Mouse (Mus musculus) Patski (cell line): ENCODE data around the gene Ulk3. TPM values are rescaled to one million over a fixed set of nuclear protein-coding genes. Genes with fewer than 3 reads are reported as not detected.

ENCODE experiments used
- ATAC-seq: fragments of 100-300 bp; one replicate; pipeline ENCODE4 v1.8.0; 2021
- CTCF ChIA-PET: fragments of 350-600 bp; sonication (Branson Sonifier 250); formaldehyde crosslinking; loops from one replicate; lab custom pipeline; 2022; ENCODE audit warnings: inconsistent platforms; lab: Charles Lee
- POLR2A ChIA-PET: fragments of 350-600 bp; sonication (Branson Sonifier 250); formaldehyde crosslinking; loops from one replicate; lab custom pipeline; 2022; ENCODE audit warnings: antibody characterized with exemption, inconsistent platforms; lab: Charles Lee
- DNase-seq: peaks from one replicate; pipeline ENCODE4 v3.0.0-alpha.2; 2011; ENCODE audit warnings: low read depth, low spot score
- H3K27me3 ChIP-seq: fragments of 371-371 bp; one replicate; pipeline ENCODE4 v1.5.1; 2021
- CTCF ChIP-seq: fragments of 100-300 bp; IDR thresholded peaks from one replicate; pipeline ENCODE4 v1.5.1; 2021
- in situ Hi-C: fragments of 300-500 bp; cut with MboI; formaldehyde crosslinking; loops from 3 replicates; pipeline ENCODE4 v1.11.1; 2018; ENCODE audit warnings: low pct_unique_long_range_greater_than_20kb, mixed read lengths
- polyA plus RNA-seq: library from polyadenylated mRNA; unstranded; gene quantifications from one replicate; pipeline ENCODE4 v1.2.3, GENCODE M21; 2021

Ulk3 gene
- polyA plus RNA-seq, 1 experiment from 2014 or later, result 30.7 TPM

DNA sequence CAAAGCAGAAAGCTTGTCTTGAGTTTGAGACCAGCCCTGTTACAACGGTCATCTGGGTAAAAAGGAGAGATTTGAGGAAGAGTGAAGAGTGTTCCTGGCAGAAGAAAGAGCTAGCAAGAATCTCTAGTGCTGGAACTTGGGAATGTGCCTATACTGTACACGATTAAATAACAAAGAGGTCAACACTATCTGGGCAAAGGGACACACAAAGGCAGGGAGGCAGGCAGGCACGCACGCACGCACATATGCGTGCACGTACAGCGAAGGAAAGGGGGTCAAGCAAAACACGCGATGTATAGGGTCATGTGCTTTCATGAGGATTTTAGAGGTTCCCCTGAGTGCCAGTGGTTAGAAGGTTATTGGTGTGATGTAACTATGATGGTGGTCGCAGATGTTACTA, 36.1 kb upstream of the Ulk3 start:
- in situ Hi-C loops, result no loop called here
- no peaks in the 10 kb centered on the region for H3K27me3 ChIP-seq
- ChIA-PET CTCF (interaction anchor here (0.9 kb wide), 1 partner anchor 10 kb away, joined by 3 read pairs; no protein-coding TSS in a partner anchor), POLR2A (interaction anchor here (1.1 kb wide), 1 partner anchor 14 kb away, joined by 3 read pairs; no protein-coding TSS in a partner anchor)
- ATAC-seq (no peak), DNase-seq (no peak)
- TF ChIP-seq CTCF, result no peak

DNA sequence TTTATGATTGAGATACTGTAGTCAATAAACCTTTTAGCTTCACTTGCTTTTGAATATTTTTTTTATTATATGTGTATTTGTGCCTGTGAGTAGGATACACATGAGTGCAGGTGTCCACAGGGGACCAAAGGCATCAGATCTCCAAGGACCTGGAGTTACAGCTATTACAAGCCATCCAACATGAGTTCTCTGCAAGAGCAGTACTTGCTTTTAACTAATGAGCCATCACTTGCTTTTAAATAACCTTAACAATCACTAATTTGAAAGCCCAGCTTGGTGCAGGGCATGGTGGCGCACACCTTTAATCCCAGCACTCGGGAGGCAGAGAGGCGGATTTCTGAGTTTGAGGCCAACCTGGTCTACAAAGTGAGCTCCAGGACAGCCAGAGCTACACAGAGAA, 34.5 kb upstream of the Ulk3 start:
- CTCF ChIA-PET, result interaction anchor here (1.2 kb wide), 1 partner anchor 14 kb away, joined by 3 read pairs; no protein-coding TSS in a partner anchor
- POLR2A ChIA-PET, result no interaction called here
- no peak for TF ChIP-seq CTCF
- DNase-seq, result no peak
- in situ Hi-C loops, result no loop called here
- H3K27me3 ChIP-seq, result peaks cover 4% of the 10 kb centered on the region
- no peak for ATAC-seq

DNA sequence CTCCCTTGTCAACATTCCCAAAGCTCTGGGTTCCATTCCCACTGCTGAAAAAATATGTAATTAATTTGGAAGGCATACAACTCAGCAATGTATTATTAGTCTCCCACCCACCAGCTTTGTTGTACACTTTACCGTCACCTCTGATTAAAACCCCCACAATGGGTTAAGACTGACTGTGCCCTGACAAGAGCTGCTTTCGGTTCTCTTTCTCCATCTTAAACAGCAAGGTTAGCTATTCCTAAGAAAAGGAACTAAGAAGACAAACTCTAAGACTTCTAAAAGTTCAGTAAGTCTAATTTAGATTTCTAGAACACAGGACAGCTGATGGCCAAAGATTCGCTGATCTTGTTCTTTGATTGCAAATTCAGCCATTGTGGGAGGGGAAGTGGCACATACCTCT, 32.0 kb upstream of the Ulk3 start:
- ChIA-PET CTCF (interaction anchor here (0.7 to 1.7 kb wide), 3 partner anchors 11 to 98 kb away, joined by 3 to 4 read pairs (median 3); no protein-coding TSS in a partner anchor), POLR2A (no interaction called here)
- H3K27me3 ChIP-seq, result peaks cover 4% of the 10 kb centered on the region
- DNase-seq (no peak), ATAC-seq (no peak)
- in situ Hi-C loops, result no loop called here
- TF ChIP-seq CTCF, result no peak

DNA sequence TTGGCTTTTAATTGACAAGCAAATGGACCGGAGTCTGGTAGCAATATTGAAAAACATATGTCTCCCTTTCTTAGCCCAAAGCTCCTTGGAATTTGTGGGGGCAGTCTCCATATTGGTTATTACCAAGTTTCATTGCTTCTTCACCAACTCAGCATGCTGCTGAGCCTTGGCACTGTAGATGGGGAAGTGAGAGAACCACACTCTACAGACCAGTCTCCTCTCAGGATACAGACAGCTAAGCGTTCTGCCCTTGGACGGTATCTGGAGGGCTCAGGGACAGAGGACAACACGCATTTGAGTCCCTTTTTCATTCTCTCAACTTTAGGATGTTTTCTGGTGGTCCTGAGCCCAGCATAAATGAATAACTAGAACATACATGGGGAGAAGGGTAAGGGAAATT, 30.6 kb upstream of the Ulk3 start:
- no peak for ATAC-seq
- POLR2A ChIA-PET, result no interaction called here
- peaks cover 4% of the 10 kb centered on the region for H3K27me3 ChIP-seq
- no peak for TF ChIP-seq CTCF
- in situ Hi-C loops, result no loop called here
- DNase-seq, result no peak
- CTCF ChIA-PET, result interaction anchor here (1.4 kb wide), 1 partner anchor 17 kb away, joined by 4 read pairs; no protein-coding TSS in a partner anchor

DNA sequence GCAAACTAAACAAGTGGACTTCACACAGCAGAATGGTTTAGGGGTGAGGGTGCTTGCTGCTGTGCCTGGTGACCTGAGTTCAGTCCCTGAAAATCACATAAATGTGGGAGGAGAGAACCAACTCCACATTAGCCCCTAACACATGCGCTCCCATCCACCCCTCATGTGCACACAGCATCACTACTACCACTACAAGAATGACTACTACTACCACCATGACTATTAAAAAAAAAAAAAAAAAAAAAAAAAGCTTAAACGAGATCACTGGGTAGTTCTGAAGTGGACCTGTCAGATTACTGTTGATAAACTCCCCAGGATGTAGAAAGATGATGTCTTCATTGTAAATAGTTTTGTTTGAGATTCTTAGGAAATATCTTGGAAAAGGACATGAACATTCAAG, 29.7 kb upstream of the Ulk3 start:
- DNase-seq, result no peak
- CTCF ChIA-PET, result no interaction called here
- TF ChIP-seq CTCF, result no peak
- in situ Hi-C loops, result no loop called here
- POLR2A ChIA-PET, result no interaction called here
- ATAC-seq, result no peak
- peaks cover 4% of the 10 kb centered on the region for H3K27me3 ChIP-seq

DNA sequence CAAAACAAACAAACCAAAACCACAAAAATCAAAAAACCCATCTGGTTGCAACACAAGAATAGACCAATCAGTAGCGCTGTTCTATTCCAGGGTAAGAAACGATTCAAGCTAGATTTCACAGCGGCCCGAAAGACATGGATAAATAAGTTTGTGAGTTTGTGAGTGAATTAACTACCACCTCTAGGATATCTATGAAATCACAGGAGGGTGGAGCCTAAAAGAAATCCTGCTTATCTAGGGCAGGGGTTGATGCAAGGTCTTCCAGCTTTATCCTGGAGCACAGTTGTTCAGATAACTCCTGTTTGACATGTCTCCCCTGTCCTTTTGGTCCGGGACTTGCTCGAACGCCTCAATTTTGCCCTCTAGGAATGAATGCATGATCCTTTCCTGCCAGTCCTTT, 29.0 kb upstream of the Ulk3 start:
- ChIA-PET POLR2A (interaction anchor here (0.9 kb wide), 1 partner anchor 71 kb away, joined by 3 read pairs; no protein-coding TSS in a partner anchor), CTCF (interaction anchor here (1.0 kb wide), 1 partner anchor 100 kb away, joined by 3 read pairs; no protein-coding TSS in a partner anchor)
- TF ChIP-seq CTCF, result no peak
- in situ Hi-C loops, result no loop called here
- peaks cover 4% of the 10 kb centered on the region for H3K27me3 ChIP-seq
- DNase-seq (no peak), ATAC-seq (no peak)

DNA sequence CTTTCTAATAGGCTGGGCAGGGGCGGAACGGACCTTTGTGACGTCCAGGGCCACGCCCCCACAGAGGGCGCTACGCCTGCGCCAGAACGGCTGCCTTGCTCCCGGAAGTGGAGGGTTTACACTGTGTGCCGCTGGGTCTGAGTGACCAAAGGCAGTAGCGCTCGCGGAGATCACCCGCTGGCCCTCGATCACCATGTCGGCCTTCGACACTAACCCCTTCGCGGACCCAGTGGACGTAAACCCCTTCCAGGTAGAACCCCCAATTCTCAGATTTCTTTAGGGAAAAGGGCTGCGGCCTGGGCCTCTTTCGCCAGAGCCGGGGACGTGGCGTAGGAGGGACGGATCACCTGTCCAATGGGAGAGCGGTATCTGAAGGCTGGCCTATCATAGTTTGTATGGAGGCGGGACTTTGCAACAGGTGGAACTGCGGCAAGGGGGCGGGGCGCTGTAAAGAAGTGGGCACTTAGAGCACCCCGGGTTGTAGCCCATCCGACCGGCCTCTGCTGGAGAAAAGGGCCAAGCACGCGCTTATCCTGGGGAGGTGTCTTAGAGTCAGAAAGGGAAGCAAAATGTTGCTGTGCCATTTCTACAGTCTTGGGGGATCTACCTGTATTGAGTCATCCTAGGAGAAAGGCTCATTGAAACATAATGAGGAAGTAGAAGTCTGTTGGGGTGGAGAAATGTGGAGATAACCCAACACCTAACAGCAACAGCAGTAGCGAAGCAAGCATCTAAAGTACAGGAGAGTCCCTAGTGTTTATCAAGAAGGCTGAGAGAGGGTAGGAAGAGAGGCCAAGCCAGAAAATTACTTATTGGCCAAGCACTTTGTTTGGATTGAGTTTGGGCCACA, 28.2 kb upstream of the Ulk3 start, which contains the start of gene Scamp2:
Gene Scamp2, plus strand, starts transcription at position 83 of the 850 bp plus-strand sequence.
- ChIA-PET POLR2A (interaction anchor here (0.6 to 0.9 kb wide), 3 partner anchors 9 to 70 kb away, joined by 3 read pairs; no protein-coding TSS in a partner anchor), CTCF (interaction anchor here (1.0 to 1.9 kb wide), 3 partner anchors 10 to 99 kb away, joined by 3 to 5 read pairs (median 4); no protein-coding TSS in a partner anchor)
- TF ChIP-seq CTCF, result no peak
- in situ Hi-C loops, result no loop called here
- H3K27me3 ChIP-seq, result peaks cover 4% of the 10 kb centered on the region
- ATAC-seq (peak; percentile 97), DNase-seq (peak; percentile 66)

DNA sequence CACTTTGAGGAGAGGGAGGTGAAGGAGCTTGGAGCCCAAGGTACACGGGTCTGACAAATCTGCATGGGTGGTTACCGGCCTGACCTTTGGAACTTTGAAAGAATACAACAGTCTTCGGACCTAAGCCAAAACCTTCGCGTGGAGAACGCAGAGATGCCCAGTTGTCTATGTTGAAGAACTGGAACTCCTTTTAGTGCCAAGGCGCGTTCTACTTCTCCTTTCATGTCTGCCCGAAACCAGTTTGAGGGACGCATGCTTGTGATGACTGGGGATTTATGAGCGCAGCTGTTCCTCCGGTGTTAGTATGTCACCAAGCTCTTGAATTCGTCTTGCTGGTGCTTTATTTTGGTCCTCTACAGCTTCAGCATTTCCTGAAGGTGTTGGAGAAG, 27.5 kb upstream of the Ulk3 start:
- ChIA-PET POLR2A (interaction anchor here (0.6 to 0.8 kb wide), 2 partner anchors 10 to 22 kb away, joined by 3 read pairs; no protein-coding TSS in a partner anchor), CTCF (interaction anchor here (1.8 to 1.9 kb wide), 2 partner anchors 9 to 18 kb away, joined by 4 to 5 read pairs; no protein-coding TSS in a partner anchor)
- no peak for DNase-seq
- no peak for TF ChIP-seq CTCF
- peaks cover 4% of the 10 kb centered on the region for H3K27me3 ChIP-seq
- no peak for ATAC-seq
- in situ Hi-C loops, result no loop called here

DNA sequence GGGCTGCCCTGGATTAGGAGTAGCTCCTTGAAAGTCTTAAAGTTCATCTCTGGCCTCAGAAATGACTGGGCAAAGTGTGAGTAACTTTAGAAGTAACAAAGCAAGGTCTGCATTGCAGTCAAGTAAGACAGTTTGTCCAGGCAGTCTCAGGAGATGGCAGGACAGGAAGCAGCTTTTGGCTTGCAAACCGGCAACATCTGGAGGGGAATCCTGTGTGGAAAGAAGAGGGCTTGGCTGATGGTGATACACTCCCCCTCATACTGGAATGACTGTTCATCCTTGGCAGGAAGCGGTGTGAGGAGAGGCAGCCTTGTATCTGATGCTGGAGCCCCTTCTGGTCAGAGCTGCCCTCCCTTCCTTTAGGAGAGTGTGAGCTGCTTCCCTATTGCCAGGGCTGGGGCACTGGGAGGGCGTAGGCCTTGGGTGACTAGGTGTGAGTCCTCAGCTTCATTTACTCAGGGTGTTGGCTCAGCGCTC, 26.3 kb upstream of the Ulk3 start:
- peaks cover 4% of the 10 kb centered on the region for H3K27me3 ChIP-seq
- DNase-seq (no peak), ATAC-seq (no peak)
- POLR2A ChIA-PET, result interaction anchor here (0.8 kb wide), 1 partner anchor 20 kb away, joined by 4 read pairs; no protein-coding TSS in a partner anchor
- no peak for TF ChIP-seq CTCF
- in situ Hi-C loops, result no loop called here
- CTCF ChIA-PET, result interaction anchor here (1.8 to 1.9 kb wide), 2 partner anchors 8 to 16 kb away, joined by 4 to 5 read pairs; no protein-coding TSS in a partner anchor

DNA sequence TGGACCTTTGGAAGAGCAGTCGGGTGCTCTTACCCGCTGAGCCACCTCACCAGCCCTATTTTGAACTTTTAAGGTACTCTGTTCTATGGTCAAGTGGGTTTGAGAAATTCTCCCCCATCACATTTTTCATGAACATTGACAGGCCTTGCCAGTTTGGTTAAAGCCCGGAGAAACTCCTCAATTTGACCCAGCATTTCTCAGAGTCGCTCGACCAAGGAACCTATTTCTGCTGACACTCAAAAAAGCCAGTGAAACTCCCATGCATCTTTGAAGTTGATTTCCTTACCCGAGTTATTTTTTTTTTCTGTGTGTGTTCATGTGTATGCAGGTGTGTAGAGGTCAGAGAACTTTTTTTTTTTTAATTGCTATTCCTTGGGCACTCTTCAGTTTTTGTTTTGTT, 24.6 kb upstream of the Ulk3 start:
- no peaks in the 10 kb centered on the region for H3K27me3 ChIP-seq
- no peak for TF ChIP-seq CTCF
- ATAC-seq (no peak), DNase-seq (no peak)
- ChIA-PET CTCF (interaction anchor here (1.1 kb wide), 2 partner anchors 15 to 81 kb away, joined by 3 read pairs; no protein-coding TSS in a partner anchor), POLR2A (no interaction called here)
- in situ Hi-C loops, result no loop called here
